Mouse (Mus musculus): ENCODE measurements around the gene Becn1. TPM values are rescaled to one million over a fixed set of nuclear protein-coding genes. Genes with fewer than 3 reads are reported as not detected.

Becn1 gene
- polyA plus RNA-seq, 1 experiment, result 48.2 TPM

DNA sequence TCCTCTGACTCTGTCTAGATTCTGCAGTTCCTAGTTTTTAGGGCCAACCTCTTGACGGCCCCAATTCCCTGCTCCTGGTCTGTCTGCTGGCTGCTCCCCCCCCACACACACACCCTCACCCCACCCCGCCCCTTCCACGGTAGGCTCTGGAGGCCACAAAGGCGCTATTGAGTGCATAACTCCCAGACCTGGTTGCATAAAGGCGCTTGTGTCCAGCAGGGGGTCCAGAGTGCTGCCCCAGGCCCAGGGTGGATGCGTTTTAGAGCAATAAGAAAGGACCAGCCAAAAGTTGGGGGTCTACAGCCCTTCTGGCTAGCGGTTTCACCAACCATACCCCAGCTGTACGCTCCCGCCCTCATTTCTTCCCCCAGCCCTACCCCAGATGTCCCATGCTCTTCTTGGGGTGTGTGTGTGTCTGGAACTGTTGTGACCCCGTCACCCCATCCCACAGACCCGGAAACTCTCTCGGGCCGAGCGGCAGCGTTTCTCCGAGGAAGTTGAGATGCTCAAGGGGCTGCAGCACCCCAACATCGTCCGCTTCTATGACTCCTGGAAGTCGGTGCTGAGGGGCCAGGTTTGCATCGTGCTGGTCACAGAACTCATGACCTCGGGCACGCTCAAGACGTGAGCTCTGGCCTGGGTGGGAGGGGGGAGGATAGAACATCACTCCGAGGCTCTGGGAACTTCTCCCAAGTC is 39.7 kb downstream of the Becn1 start:
- H3K27ac ChIP-seq (ENCODE audit: insufficient read depth, low read length), result no peak overlapping the region
- no peaks in the 10 kb centered on the region for H3K9me3 ChIP-seq (replicated peaks; ENCODE audit: control insufficient read depth, insufficient read depth, low read length, poor library complexity, severe bottlenecking)
- H3K36me3 ChIP-seq (ENCODE audit: control insufficient read depth, insufficient read depth, low read length, poor library complexity, severe bottlenecking), result 0 out of 2 replicates have a peak, but pooled peaks cover under 1% of the 10 kb centered on the region
- no peak overlapping the region for H3K9ac ChIP-seq (ENCODE audit: low read depth, poor library complexity, severe bottlenecking)
- H3K4me3 ChIP-seq (ENCODE audit: low read depth, low read length), result 0 out of 2 replicates have a peak overlapping the region, but pooled peaks have one; percentile 9
- H3K27me3 ChIP-seq (ENCODE audit: control insufficient read depth, insufficient read depth, low read length, poor library complexity, severe bottlenecking), result peaks cover 8% of the 10 kb centered on the region; the same call in 1 of the 2 replicates
- no peak for TF ChIP-seq CTCF (IDR thresholded peaks at IDR 0.05; ENCODE audit: low read depth, low read length)
- TF ChIP-seq POLR2A (IDR thresholded peaks at IDR 0.05; ENCODE audit: insufficient read depth, low read length), result no peak
- TF ChIP-seq EP300 (IDR thresholded peaks at IDR 0.05; ENCODE audit: insufficient read depth, low read depth, low read length), result no peak
- peaks cover 2% of the 10 kb centered on the region for H3K4me1 ChIP-seq (ENCODE audit: control insufficient read depth, insufficient read depth, low read length)

DNA sequence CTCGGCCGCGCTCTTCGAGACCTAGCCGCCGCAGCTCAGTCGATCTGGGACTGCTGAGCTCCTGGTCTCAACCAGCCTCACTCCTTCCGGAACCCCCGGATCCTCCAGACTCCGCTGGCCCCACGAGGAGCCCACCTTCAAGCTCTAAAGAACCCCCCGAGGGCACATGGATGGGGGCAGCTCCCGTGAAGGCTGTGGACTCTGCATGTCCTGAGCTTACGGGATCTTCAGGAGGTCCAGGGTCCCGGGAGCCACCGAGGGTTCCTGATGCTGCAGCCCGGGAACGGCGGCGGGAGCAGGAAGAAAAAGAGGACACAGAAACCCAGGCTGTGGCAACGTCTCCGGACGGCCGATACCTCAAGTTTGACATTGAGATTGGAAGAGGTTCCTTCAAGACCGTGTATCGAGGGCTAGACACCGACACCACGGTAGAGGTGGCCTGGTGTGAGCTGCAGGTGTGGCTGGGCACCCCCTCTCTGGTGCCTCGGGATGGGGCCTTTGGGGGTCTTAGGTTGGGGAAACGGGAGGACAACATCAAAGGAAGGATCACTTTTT is 41.2 kb downstream of the Becn1 start:
- Histone ChIP-seq H3K36me3 (ENCODE audit: control insufficient read depth, insufficient read depth, low read length, poor library complexity, severe bottlenecking) (0 out of 2 replicates have a peak, but pooled peaks cover 10% of the 10 kb centered on the region), H3K9ac (ENCODE audit: low read depth, poor library complexity, severe bottlenecking) (peak overlapping the region; percentile 71), H3K4me3 (ENCODE audit: low read depth, low read length) (peak overlapping the region; percentile 58), H3K27me3 (ENCODE audit: control insufficient read depth, insufficient read depth, low read length, poor library complexity, severe bottlenecking) (0 out of 2 replicates have a peak, but pooled peaks cover 5% of the 10 kb centered on the region), H3K27ac (ENCODE audit: insufficient read depth, low read length) (no peak overlapping the region), H3K4me1 (ENCODE audit: control insufficient read depth, insufficient read depth, low read length) (peaks cover 2% of the 10 kb centered on the region), H3K9me3 (replicated peaks; ENCODE audit: control insufficient read depth, insufficient read depth, low read length, poor library complexity, severe bottlenecking) (no peaks in the 10 kb centered on the region)
- TF ChIP-seq EP300 (IDR thresholded peaks at IDR 0.05; ENCODE audit: insufficient read depth, low read depth, low read length) (no peak), POLR2A (IDR thresholded peaks at IDR 0.05; ENCODE audit: insufficient read depth, low read length) (no peak), CTCF (IDR thresholded peaks at IDR 0.05; ENCODE audit: low read depth, low read length) (no peak)

GRCm38 (mm10) chr11:101259948-101260825 is 41.9 kb downstream of the Becn1 start, which contains the start of gene Wnk4:
Gene Wnk4, plus strand, starts transcription at chr11:101260567.
- Histone ChIP-seq H3K36me3 (ENCODE audit: control insufficient read depth, insufficient read depth, low read length, poor library complexity, severe bottlenecking) (0 out of 2 replicates have a peak, but pooled peaks cover 12% of the 10 kb centered on the region), H3K4me1 (ENCODE audit: control insufficient read depth, insufficient read depth, low read length) (peaks cover 2% of the 10 kb centered on the region), H3K9me3 (replicated peaks; ENCODE audit: control insufficient read depth, insufficient read depth, low read length, poor library complexity, severe bottlenecking) (no peaks in the 10 kb centered on the region), H3K9ac (ENCODE audit: low read depth, poor library complexity, severe bottlenecking) (peak within 1 kb of the TSS; percentile 71), H3K27me3 (ENCODE audit: control insufficient read depth, insufficient read depth, low read length, poor library complexity, severe bottlenecking) (0 out of 2 replicates have a peak, but pooled peaks cover 4% of the 10 kb centered on the region), H3K4me3 (ENCODE audit: low read depth, low read length) (peak within 1 kb of the TSS; percentile 58), H3K27ac (ENCODE audit: insufficient read depth, low read length) (no peak within 1 kb of the TSS)
- TF ChIP-seq CTCF (IDR thresholded peaks at IDR 0.05; ENCODE audit: low read depth, low read length) (no peak), EP300 (IDR thresholded peaks at IDR 0.05; ENCODE audit: insufficient read depth, low read depth, low read length) (0 out of 2 replicates have a peak, but pooled peaks have one; percentile 3), POLR2A (IDR thresholded peaks at IDR 0.05; ENCODE audit: insufficient read depth, low read length) (no peak)

GRCm38 (mm10) chr11:101259261-101259712 is 42.8 kb downstream of the Becn1 start:
- H3K4me3 ChIP-seq (ENCODE audit: low read depth, low read length), result no peak overlapping the region
- no peak for TF ChIP-seq EP300 (IDR thresholded peaks at IDR 0.05; ENCODE audit: insufficient read depth, low read depth, low read length)
- TF ChIP-seq CTCF (IDR thresholded peaks at IDR 0.05; ENCODE audit: low read depth, low read length), result no peak
- TF ChIP-seq POLR2A (IDR thresholded peaks at IDR 0.05; ENCODE audit: insufficient read depth, low read length), result no peak

GRCm38 (mm10) chr11:101255826-101256775 is 46.0 kb downstream of the Becn1 start:
- TF ChIP-seq EP300 (IDR thresholded peaks at IDR 0.05; ENCODE audit: insufficient read depth, low read depth, low read length) (no peak), CTCF (IDR thresholded peaks at IDR 0.05; ENCODE audit: low read depth, low read length) (no peak), POLR2A (IDR thresholded peaks at IDR 0.05; ENCODE audit: insufficient read depth, low read length) (no peak)
- Histone ChIP-seq H3K9me3 (replicated peaks; ENCODE audit: control insufficient read depth, insufficient read depth, low read length, poor library complexity, severe bottlenecking) (no peaks in the 10 kb centered on the region), H3K27ac (ENCODE audit: insufficient read depth, low read length) (no peak overlapping the region), H3K4me1 (ENCODE audit: control insufficient read depth, insufficient read depth, low read length) (no peaks in the 10 kb centered on the region), H3K4me3 (ENCODE audit: low read depth, low read length) (no peak overlapping the region), H3K36me3 (ENCODE audit: control insufficient read depth, insufficient read depth, low read length, poor library complexity, severe bottlenecking) (0 out of 2 replicates have a peak, but pooled peaks cover 12% of the 10 kb centered on the region), H3K27me3 (ENCODE audit: control insufficient read depth, insufficient read depth, low read length, poor library complexity, severe bottlenecking) (no peaks in the 10 kb centered on the region), H3K9ac (ENCODE audit: low read depth, poor library complexity, severe bottlenecking) (no peak overlapping the region)

More at GRCm38 (mm10) chr11:101259261-101259712, 42.8 kb downstream of the Becn1 start:
- peaks cover 2% of the 10 kb centered on the region for H3K4me1 ChIP-seq (ENCODE audit: control insufficient read depth, insufficient read depth, low read length)
- H3K9me3 ChIP-seq (replicated peaks; ENCODE audit: control insufficient read depth, insufficient read depth, low read length, poor library complexity, severe bottlenecking), result no peaks in the 10 kb centered on the region
- H3K9ac ChIP-seq (ENCODE audit: low read depth, poor library complexity, severe bottlenecking), result no peak overlapping the region
- no peak overlapping the region for H3K27ac ChIP-seq (ENCODE audit: insufficient read depth, low read length)
- H3K27me3 ChIP-seq (ENCODE audit: control insufficient read depth, insufficient read depth, low read length, poor library complexity, severe bottlenecking), result 0 out of 2 replicates have a peak, but pooled peaks cover 4% of the 10 kb centered on the region
- H3K36me3 ChIP-seq (ENCODE audit: control insufficient read depth, insufficient read depth, low read length, poor library complexity, severe bottlenecking), result 0 out of 2 replicates have a peak, but pooled peaks cover 12% of the 10 kb centered on the region
